Mouse (Mus musculus) heart, adult 2 months (tissue): ENCODE data around the gene Ralgps1. TPM values are rescaled to one million over a fixed set of nuclear protein-coding genes. Genes with fewer than 3 reads are reported as not detected.

Experiments
- DNase-seq, 2 experiments: peaks; one replicate each; pipeline ENCODE4 v3.0.0; 2021
- H3K27ac ChIP-seq: fragments of 200-600 bp; 2 replicates; pipeline ENCODE4 v1.8.1; 2022
- H3K27me3 ChIP-seq: fragments of 200-500 bp; 2 replicates; pipeline ENCODE4 v1.6.1; 2012; ENCODE audit warnings: mild to moderate bottlenecking, low read length, inconsistent platforms, mixed read lengths; ENCODE audit not compliant: control insufficient read depth, insufficient read depth
- H3K36me3 ChIP-seq: fragments of 200-500 bp; 2 replicates; pipeline ENCODE4 v1.6.1; 2012; ENCODE audit warnings: low read length, inconsistent platforms; ENCODE audit not compliant: control insufficient read depth, insufficient read depth
- H3K4me1 ChIP-seq: fragments of 200-500 bp; 2 replicates; pipeline ENCODE4 v1.6.1; 2011; ENCODE audit warnings: low read length; ENCODE audit not compliant: control insufficient read depth, insufficient read depth
- H3K4me3 ChIP-seq: fragments of 200-600 bp; 2 replicates; pipeline ENCODE4 v1.8.1; 2022
- H3K79me2 ChIP-seq: fragments of 200-500 bp; replicated peaks from 2 replicates; pipeline ENCODE4 v1.6.1; 2012; ENCODE audit warnings: mild to moderate bottlenecking, inconsistent platforms, low read length, moderate library complexity, mixed read lengths; ENCODE audit not compliant: control insufficient read depth, insufficient read depth
- H3K9ac ChIP-seq: fragments of 200-500 bp; 2 replicates; pipeline ENCODE4 v1.6.1; 2012; ENCODE audit warnings: low read depth, mild to moderate bottlenecking, control low read depth, inconsistent platforms, low read length, mixed read lengths
- CTCF ChIP-seq: fragments of 200-600 bp; IDR thresholded peaks from 2 replicates; pipeline ENCODE4 v1.8.1; 2022; ENCODE audit warnings: antibody characterized with exemption, mild to moderate bottlenecking, moderate library complexity
- EP300 ChIP-seq: fragments of 200-500 bp; IDR thresholded peaks from 2 replicates; pipeline ENCODE4 v1.6.1; 2011; ENCODE audit warnings: low read depth, low read length, control low read depth; ENCODE audit not compliant: insufficient read depth
- POLR2A ChIP-seq: fragments of 200-500 bp; IDR thresholded peaks from 2 replicates; pipeline ENCODE4 v1.6.1; 2011; ENCODE audit warnings: mild to moderate bottlenecking, low read depth, low read length, control low read depth; ENCODE audit not compliant: insufficient read depth
- WGBS: fragments of 180-500 bp; shearing (Covaris S2); methylation state at CpG from one replicate; pipeline ENCODE4 v1.1.7; 2018; 5-methylcytosine and 5-hydroxymethylcytosine counted together
- intact Hi-C: fragments of 180-260 bp; cut with DNase I; formaldehyde crosslinking; loops from one replicate; pipeline ENCODE4 v1.15.1; 2025
- polyA plus RNA-seq: library from polyadenylated mRNA; depleted of rRNA; stranded (reverse); fragments of >200 nt; gene quantifications from 2 replicates; pipeline ENCODE4 v1.2.3, GENCODE M21; 2012
- total RNA-seq, 2 experiments: library from RNA; stranded (reverse); gene quantifications; 2 replicates each; pipeline ENCODE4 v1.2.3; 2021

Gene Ralgps1
- total and polyA plus RNA-seq, 3 experiments: 3.8 to 5.3 (median 4.9) TPM

DNA sequence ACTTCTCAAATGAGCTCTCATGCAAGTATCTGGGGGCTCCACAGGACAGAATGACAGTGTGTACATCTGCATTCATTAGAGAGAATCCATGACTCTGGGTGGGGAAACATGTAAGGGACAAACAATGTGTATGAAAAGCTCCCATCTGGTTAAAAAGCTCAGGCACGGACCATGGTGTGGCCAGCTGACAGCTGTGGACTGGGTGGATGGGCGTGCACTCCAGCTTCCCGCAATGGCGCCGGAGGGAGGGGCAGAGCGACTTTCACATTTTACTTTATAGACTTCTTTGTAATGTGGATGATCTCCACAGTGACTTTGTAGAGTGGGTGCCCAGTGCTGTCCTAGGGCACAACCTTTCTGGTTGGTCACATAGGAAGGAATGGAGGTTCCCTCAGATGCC is 118.5 kb downstream of the Ralgps1 start:
- intact Hi-C loops: no loop called here
- Histone ChIP-seq H3K4me3 (no peak overlapping the region), H3K79me2 (no peaks in the 10 kb centered on the region), H3K36me3 (peaks cover 2% of the 10 kb centered on the region), H3K27ac (peak overlapping the region; percentile 26), H3K9ac (no peak overlapping the region), H3K27me3 (no peaks in the 10 kb centered on the region), H3K4me1 (peaks cover 20% of the 10 kb centered on the region)
- TF ChIP-seq EP300 (no peak), POLR2A (no peak), CTCF (no peak)
- no peak for DNase-seq
- WGBS: 76% methylated on average over 6 of the region's 6 CpGs

DNA sequence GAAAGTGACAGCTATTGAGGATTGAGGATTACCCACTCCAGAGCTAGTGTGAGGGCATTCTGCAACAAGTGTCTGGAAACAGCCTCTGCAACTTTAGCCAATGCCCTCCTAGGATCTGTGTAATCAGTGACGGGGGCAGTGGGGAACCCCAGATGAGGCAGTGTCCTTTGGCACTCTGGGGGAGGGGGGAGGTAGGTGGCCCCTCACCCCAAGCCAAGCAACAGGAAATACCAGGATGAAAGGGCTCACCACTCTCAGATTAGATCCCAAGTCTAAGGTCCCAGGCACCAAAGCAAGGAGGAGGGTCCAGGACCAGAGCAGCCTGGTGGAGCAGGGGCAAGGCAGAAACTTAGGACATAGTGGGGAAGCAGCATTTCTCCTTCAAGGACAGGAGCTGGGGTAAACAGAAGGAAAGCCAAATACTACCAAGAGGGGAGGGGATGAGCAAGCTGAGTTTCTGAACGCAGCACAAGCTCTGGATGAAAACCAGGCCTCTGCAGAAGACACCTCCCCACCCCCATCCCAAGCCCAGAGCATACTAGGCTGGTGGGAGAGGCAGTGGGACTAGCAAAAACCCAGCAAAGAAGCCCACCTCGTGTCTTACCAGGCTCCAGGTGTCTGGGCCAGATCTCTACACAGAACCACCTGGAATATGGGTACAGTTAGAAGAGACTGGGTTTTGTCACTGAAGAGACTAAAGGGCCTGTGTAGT is 121.2 kb downstream of the Ralgps1 start:
- DNase-seq: peak in 1 of 2 experiments; percentile 23

DNA sequence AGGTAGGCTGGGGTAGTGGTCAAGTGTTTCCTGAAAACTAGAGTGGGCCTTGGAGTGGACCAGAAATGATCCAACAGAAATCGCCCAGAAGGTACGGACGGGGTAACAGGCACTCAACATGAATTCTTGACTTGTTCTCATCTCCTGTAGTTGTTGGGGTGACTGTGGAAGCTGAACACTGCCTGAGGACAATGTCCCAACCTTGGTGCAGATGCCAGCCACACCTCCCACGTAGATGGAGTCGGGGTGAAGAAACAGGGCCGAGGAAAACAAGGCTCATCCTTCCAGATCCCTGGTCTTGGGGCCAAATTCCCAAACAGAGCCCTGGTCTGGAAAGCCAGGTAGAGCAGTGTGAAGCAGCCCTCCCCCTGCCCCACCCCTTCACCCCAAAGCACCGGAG is 122.7 kb downstream of the Ralgps1 start:
- Histone ChIP-seq H3K4me3 (no peak overlapping the region), H3K4me1 (peaks cover 10% of the 10 kb centered on the region), H3K36me3 (no peaks in the 10 kb centered on the region), H3K27ac (no peak overlapping the region), H3K79me2 (no peaks in the 10 kb centered on the region), H3K27me3 (no peaks in the 10 kb centered on the region), H3K9ac (no peak overlapping the region)
- no peak for TF ChIP-seq POLR2A
- no peak for TF ChIP-seq EP300
- no peak for TF ChIP-seq CTCF
- no peak for DNase-seq
- intact Hi-C loops: no loop called here
- 93% methylated on average over 7 of the region's 7 CpGs for WGBS

More for the DNA sequence above, 121.2 kb downstream of the Ralgps1 start:
- H3K27me3 ChIP-seq: no peaks in the 10 kb centered on the region
- intact Hi-C loops: no loop called here
- TF ChIP-seq POLR2A (no peak), CTCF (no peak), EP300 (no peak)
- no peaks in the 10 kb centered on the region for H3K79me2 ChIP-seq
- WGBS: 46% methylated on average over 3 of the region's 3 CpGs
- H3K4me3 ChIP-seq: no peak overlapping the region
- peaks cover 16% of the 10 kb centered on the region for H3K4me1 ChIP-seq
- no peak overlapping the region; the same call in 1 of the 2 replicates for H3K27ac ChIP-seq
- peaks cover 2% of the 10 kb centered on the region for H3K36me3 ChIP-seq
- H3K9ac ChIP-seq: no peak overlapping the region

DNA sequence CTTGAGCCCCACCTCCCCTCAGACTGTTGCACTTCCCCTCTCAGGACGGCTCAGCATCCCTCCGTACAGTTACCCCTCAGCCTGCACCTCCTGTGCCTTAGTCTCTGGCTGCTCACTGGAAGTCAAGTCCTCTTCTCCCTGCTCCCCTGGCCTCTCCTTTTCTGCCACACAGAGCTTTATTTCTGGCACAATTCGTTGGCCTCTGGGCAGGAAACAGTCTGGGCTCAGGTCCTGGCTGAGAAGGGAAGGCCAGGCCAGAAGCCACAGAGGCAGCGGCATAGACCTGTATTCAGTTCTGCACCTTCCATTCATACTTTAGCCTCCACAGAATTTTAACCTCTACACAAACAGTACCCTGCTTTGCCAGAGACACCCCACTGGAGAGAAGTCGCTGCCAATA is 124.4 kb downstream of the Ralgps1 start:
- Histone ChIP-seq H3K4me3 (no peak overlapping the region), H3K27ac (peak overlapping the region; percentile 31; the same call in 1 of the 2 replicates), H3K4me1 (peaks cover 7% of the 10 kb centered on the region), H3K36me3 (no peaks in the 10 kb centered on the region), H3K9ac (no peak overlapping the region), H3K27me3 (no peaks in the 10 kb centered on the region), H3K79me2 (no peaks in the 10 kb centered on the region)
- no peak for DNase-seq
- 56% methylated on average over 5 of the region's 5 CpGs for WGBS
- TF ChIP-seq EP300: no peak
- TF ChIP-seq CTCF: no peak
- no peak for TF ChIP-seq POLR2A
- intact Hi-C loops: no loop called here

DNA sequence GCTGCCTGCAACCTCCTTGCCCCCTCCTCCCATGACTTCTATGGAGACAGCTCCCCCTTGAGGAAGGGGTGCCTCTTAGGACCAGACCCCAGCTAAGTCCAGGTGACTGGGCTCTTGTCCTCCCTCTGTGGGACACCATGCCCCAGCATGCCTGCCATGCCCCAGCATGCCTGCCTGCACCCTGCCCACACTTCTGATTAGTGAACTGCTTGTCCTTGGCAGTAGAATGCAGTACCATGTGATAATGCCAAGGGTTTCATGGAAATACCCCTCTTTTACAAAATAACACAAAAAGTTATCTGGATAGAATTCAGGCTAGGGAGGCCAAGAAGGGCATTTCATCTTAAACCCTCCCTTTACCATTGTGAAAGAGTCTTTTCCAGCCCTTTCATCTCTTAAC is 125.9 kb downstream of the Ralgps1 start:
- H3K27me3 ChIP-seq: no peaks in the 10 kb centered on the region
- H3K36me3 ChIP-seq: no peaks in the 10 kb centered on the region
- intact Hi-C loops: no loop called here
- H3K9ac ChIP-seq: no peak overlapping the region
- H3K27ac ChIP-seq: peak overlapping the region; percentile 38
- TF ChIP-seq CTCF (0 out of 2 replicates have a peak, but pooled peaks have one; percentile 10), EP300 (no peak)
- no peak for DNase-seq
- H3K4me1 ChIP-seq: peaks cover 8% of the 10 kb centered on the region
- H3K79me2 ChIP-seq: no peaks in the 10 kb centered on the region
- H3K4me3 ChIP-seq: no peak overlapping the region

DNA sequence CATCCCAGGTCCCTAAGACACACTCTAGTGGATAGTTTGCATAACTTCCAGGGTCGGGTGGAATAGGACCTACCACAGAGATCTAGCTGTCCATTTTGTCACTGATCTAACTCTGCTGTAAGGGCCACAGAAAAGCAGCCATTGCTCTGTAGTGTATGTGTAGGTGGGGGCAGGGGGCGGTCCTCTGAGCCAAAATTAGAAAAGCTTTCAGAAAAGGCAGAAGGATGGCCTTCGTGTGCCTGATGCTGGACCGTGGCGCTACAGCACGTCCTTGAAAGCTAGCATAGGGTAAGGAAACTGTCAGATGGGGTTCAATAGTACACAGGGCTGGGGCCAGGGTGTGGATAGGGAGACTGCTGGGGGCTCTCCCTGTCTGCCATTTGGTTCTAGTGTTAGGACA is 126.4 kb downstream of the Ralgps1 start:
- Histone ChIP-seq H3K36me3 (no peaks in the 10 kb centered on the region), H3K9ac (no peak overlapping the region)

More for the DNA sequence above, 126.4 kb downstream of the Ralgps1 start:
- intact Hi-C loops: no loop called here
- 65% methylated on average over 6 of the region's 6 CpGs for WGBS
- H3K27ac ChIP-seq: peak overlapping the region; percentile 38; the same call in 1 of the 2 replicates
- TF ChIP-seq CTCF (no peak), EP300 (no peak), POLR2A (no peak)
- no peaks in the 10 kb centered on the region for H3K27me3 ChIP-seq
- no peak for DNase-seq
- no peak overlapping the region for H3K4me3 ChIP-seq
- H3K79me2 ChIP-seq: no peaks in the 10 kb centered on the region
- peaks cover 8% of the 10 kb centered on the region for H3K4me1 ChIP-seq
